Mouse (Mus musculus) kidney, postnatal 0 days (tissue): ENCODE measurements around the gene Gm10644. TPM values are rescaled to one million over a fixed set of nuclear protein-coding genes. Genes with fewer than 3 reads are reported as not detected.

Experiments
- ATAC-seq: fragments of 200-750 bp; cut with Nextera tagmentation; replicated peaks from 2 replicates; pipeline ENCODE4 v1.8.0; 2017; ENCODE audit warnings: low read depth, moderate number of reproducible peaks, moderate TSS enrichment, moderate library complexity; ENCODE audit not compliant: low FRiP score
- DNase-seq: peaks from one replicate; pipeline ENCODE4 v3.0.0-alpha.2; 2016; ENCODE audit warnings: low spot score
- H3K27ac ChIP-seq: fragments of 300-500 bp; sonication (generic); 2 replicates; pipeline ENCODE4 v1.5.1; 2014; ENCODE audit warnings: mild to moderate bottlenecking
- H3K27me3 ChIP-seq: fragments of 300-500 bp; sonication (generic); 2 replicates; pipeline ENCODE4 v1.6.1; 2014; ENCODE audit warnings: low read length, mixed read lengths; ENCODE audit not compliant: insufficient read depth
- H3K36me3 ChIP-seq: fragments of 300-500 bp; sonication (generic); 2 replicates; pipeline ENCODE4 v1.6.1; 2014; ENCODE audit warnings: low read length, mixed read lengths; ENCODE audit not compliant: insufficient read depth
- H3K4me1 ChIP-seq: fragments of 300-500 bp; sonication (generic); replicated peaks from 2 replicates; pipeline ENCODE4 v1.6.1; 2014; ENCODE audit warnings: antibody characterized with exemption, low read length, mixed read lengths; ENCODE audit not compliant: insufficient read depth
- H3K4me2 ChIP-seq: fragments of 300-500 bp; sonication (generic); 2 replicates; pipeline ENCODE4 v1.6.1; 2014; ENCODE audit warnings: mild to moderate bottlenecking, low read length, moderate library complexity, mixed read lengths
- H3K4me3 ChIP-seq: fragments of 300-500 bp; sonication (generic); replicated peaks from 2 replicates; pipeline ENCODE4 v1.5.1; 2014; ENCODE audit warnings: low read depth, low read length
- H3K9ac ChIP-seq: fragments of 300-500 bp; sonication (generic); 2 replicates; pipeline ENCODE4 v1.6.1; 2014; ENCODE audit warnings: low read depth, low read length
- H3K9me3 ChIP-seq: fragments of 300-500 bp; sonication (generic); replicated peaks from 2 replicates; pipeline ENCODE4 v1.6.1; 2016; ENCODE audit warnings: low read length, inconsistent platforms, mixed read lengths
- CTCF ChIP-seq: IDR thresholded peaks from 2 replicates; pipeline ENCODE4 v1.5.1; 2016; ENCODE audit warnings: antibody characterized with exemption, low read depth, mild to moderate bottlenecking, moderate library complexity
- WGBS: fragments of 180-500 bp; shearing (Covaris S2); extraction: QIAGEN DNeasy Blood & Tissue Kit; methylation state at CpG from one replicate; pipeline ENCODE4 v1.1.7; 2014; 5-methylcytosine and 5-hydroxymethylcytosine counted together
- polyA plus RNA-seq: library from polyadenylated mRNA; unstranded; fragments of >200 nt; fragmentation: Nextera tagmentation; extraction: Ambion mirVana; gene quantifications from 2 replicates; pipeline ENCODE4 v1.2.1, GENCODE M21; 2015

Gm10644 gene
- polyA plus RNA-seq, 1 experiment from 2014 or later: 0.47 TPM

GRCm38 (mm10) chr8:83971121-83971520, 16.1 kb upstream of the Gm10644 start:
- 83% methylated on average over 4 of the region's 4 CpGs for WGBS

GRCm38 (mm10) chr8:83967701-83968100, 12.7 kb upstream of the Gm10644 start:
- 95% methylated on average over 7 of the region's 7 CpGs for WGBS
- no peak for DNase-seq
- H3K9me3 ChIP-seq: no peaks in the 10 kb centered on the region
- H3K9ac ChIP-seq: no peak overlapping the region
- no peak overlapping the region for H3K4me3 ChIP-seq
- TF ChIP-seq CTCF: no peak
- peaks cover 4% of the 10 kb centered on the region; the same call in 1 of the 2 replicates for H3K36me3 ChIP-seq
- ATAC-seq: no peak
- no peak overlapping the region for H3K4me2 ChIP-seq
- no peaks in the 10 kb centered on the region for H3K27me3 ChIP-seq
- no peak overlapping the region for H3K27ac ChIP-seq
- H3K4me1 ChIP-seq: no peaks in the 10 kb centered on the region

More at GRCm38 (mm10) chr8:83971121-83971520, 16.1 kb upstream of the Gm10644 start:
- H3K4me1 ChIP-seq: no peaks in the 10 kb centered on the region; the same call in 1 of the 2 replicates
- DNase-seq: no peak
- no peak overlapping the region for H3K27ac ChIP-seq
- H3K36me3 ChIP-seq: peaks cover 4% of the 10 kb centered on the region; the same call in 1 of the 2 replicates
- no peak overlapping the region for H3K9ac ChIP-seq
- no peak overlapping the region for H3K4me2 ChIP-seq
- no peak for TF ChIP-seq CTCF
- no peaks in the 10 kb centered on the region for H3K27me3 ChIP-seq
- H3K9me3 ChIP-seq: no peaks in the 10 kb centered on the region
- no peak for ATAC-seq
- H3K4me3 ChIP-seq: no peak overlapping the region

- peaks cover 4% of the 10 kb centered on the region; the same call in 1 of the 2 replicates for H3K36me3 ChIP-seq
- ATAC-seq: no peak
- no peaks in the 10 kb centered on the region for H3K27me3 ChIP-seq
- H3K27ac ChIP-seq: no peak overlapping the region
- no peaks in the 10 kb centered on the region for H3K4me1 ChIP-seq
- H3K4me3 ChIP-seq: no peak overlapping the region
- TF ChIP-seq CTCF: no peak
- no peaks in the 10 kb centered on the region for H3K9me3 ChIP-seq
- no peak overlapping the region for H3K4me2 ChIP-seq
- DNase-seq: no peak
- 89% methylated on average over 5 of the region's 5 CpGs for WGBS
- H3K9ac ChIP-seq: no peak overlapping the region
Measured at GRCm38 (mm10) chr8:83964015-83964765, 9.2 kb upstream of the Gm10644 start.

GRCm38 (mm10) chr8:83956789-83957188, 1.8 kb upstream of the Gm10644 start:
- TF ChIP-seq CTCF: peak; percentile 50
- peaks cover 6% of the 10 kb centered on the region; the same call in 1 of the 2 replicates for H3K4me1 ChIP-seq
- H3K36me3 ChIP-seq: no peaks in the 10 kb centered on the region
- H3K27ac ChIP-seq: no peak overlapping the region
- no peak overlapping the region for H3K4me3 ChIP-seq
- ATAC-seq (no peak), DNase-seq (peak; percentile 58)
- 26% methylated on average over 1 of the region's 1 CpGs for WGBS
- H3K9me3 ChIP-seq: no peaks in the 10 kb centered on the region
- no peaks in the 10 kb centered on the region for H3K27me3 ChIP-seq
- H3K9ac ChIP-seq: 0 out of 2 replicates have a peak overlapping the region, but pooled peaks have one; percentile 57
- H3K4me2 ChIP-seq: peak overlapping the region; percentile 90; the same call in 1 of the 2 replicates

GRCm38 (mm10) chr8:83955958-83956218, 883 bp upstream of the Gm10644 start:
- no peak for TF ChIP-seq CTCF
- peak overlapping the region; percentile 90 for H3K4me2 ChIP-seq
- peaks cover 6% of the 10 kb centered on the region; the same call in 1 of the 2 replicates for H3K4me1 ChIP-seq
- H3K9ac ChIP-seq: peak overlapping the region; percentile 57
- peak; percentile 0; the same call in 1 of the 2 replicates for ATAC-seq
- DNase-seq: no peak
- H3K27ac ChIP-seq: no peak overlapping the region
- under 1% methylated on average over 15 of the region's 15 CpGs for WGBS
- H3K36me3 ChIP-seq: no peaks in the 10 kb centered on the region
- H3K4me3 ChIP-seq: peak overlapping the region; percentile 58
- no peaks in the 10 kb centered on the region for H3K27me3 ChIP-seq
- H3K9me3 ChIP-seq: no peaks in the 10 kb centered on the region

- ATAC-seq (no peak), DNase-seq (no peak)
- H3K4me1 ChIP-seq: peaks cover 6% of the 10 kb centered on the region; the same call in 1 of the 2 replicates
- 2% methylated on average over 14 of the region's 14 CpGs for WGBS
- TF ChIP-seq CTCF: no peak
- H3K27me3 ChIP-seq: no peaks in the 10 kb centered on the region
- peak overlapping the region; percentile 32 for H3K4me3 ChIP-seq
- no peaks in the 10 kb centered on the region for H3K36me3 ChIP-seq
- no peaks in the 10 kb centered on the region for H3K9me3 ChIP-seq
- peak overlapping the region; percentile 54; the same call in 1 of the 2 replicates for H3K27ac ChIP-seq
- peak overlapping the region; percentile 41; the same call in 1 of the 2 replicates for H3K9ac ChIP-seq
- H3K4me2 ChIP-seq: peak overlapping the region; percentile 51
Measured at GRCm38 (mm10) chr8:83954749-83955105, 278 bp downstream of the Gm10644 start.
